Mouse (Mus musculus) C2C12 (cell line): ENCODE results near the gene Eipr1. TPM values are rescaled to one million over a fixed set of nuclear protein-coding genes. Genes with fewer than 3 reads are reported as not detected.
"Not testable (repeated sequence)": the region's sequence is repeated elsewhere in the genome, so short reads cannot be mapped to it uniquely, and the experiment has no call there.

ENCODE experiments used
- H3K27me3 ChIP-seq: one replicate; pipeline ENCODE4 v1.6.1; 2011; ENCODE audit not compliant: control insufficient read depth, insufficient read depth, insufficient read length
- H3K36me3 ChIP-seq: one replicate; pipeline ENCODE4 v1.6.1; 2011; ENCODE audit not compliant: control insufficient read depth, insufficient read depth
- H3K4me3 ChIP-seq: one replicate; pipeline ENCODE4 v1.5.1; 2011; ENCODE audit warnings: mild to moderate bottlenecking, control low read depth; ENCODE audit not compliant: poor library complexity, insufficient read depth, severe bottlenecking
- H3K79me2 ChIP-seq: one replicate; pipeline ENCODE4 v1.6.1; 2011; ENCODE audit not compliant: control insufficient read depth, insufficient read depth
- H3K79me3 ChIP-seq: one replicate; pipeline ENCODE4 v1.6.1; 2011; ENCODE audit warnings: low read depth, control low read depth
- H3ac ChIP-seq: one replicate; pipeline ENCODE3; 2011; ENCODE audit warnings: low read depth; ENCODE audit not compliant: control insufficient read depth, insufficient read length
- CEBPB ChIP-seq: IDR thresholded peaks from one replicate; pipeline ENCODE4 v1.6.1; 2011; ENCODE audit warnings: low read depth, mild to moderate bottlenecking, control low read depth, moderate library complexity
- CTCF ChIP-seq: IDR thresholded peaks from one replicate; pipeline ENCODE4 v1.5.1; 2011; ENCODE audit not compliant: control insufficient read depth, insufficient read depth, insufficient read length
- FOSL1 ChIP-seq: IDR thresholded peaks from one replicate; pipeline ENCODE4 v1.8.0; 2011; ENCODE audit warnings: mild to moderate bottlenecking, low read length; ENCODE audit not compliant: poor library complexity, insufficient read depth, severe bottlenecking
- MAX ChIP-seq: IDR thresholded peaks from one replicate; pipeline ENCODE4 v1.6.1; 2011; ENCODE audit warnings: mild to moderate bottlenecking, control low read depth
- MYOD1 ChIP-seq: IDR thresholded peaks from one replicate; pipeline ENCODE4 v1.6.1; 2011; ENCODE audit warnings: low read depth; ENCODE audit not compliant: control insufficient read depth, insufficient read length
- MYOG ChIP-seq: IDR thresholded peaks from one replicate; pipeline ENCODE4 v1.6.1; 2011; ENCODE audit not compliant: control insufficient read depth, insufficient read length; ENCODE audit errors: extremely low read depth
- USF1 ChIP-seq: IDR thresholded peaks from one replicate; pipeline ENCODE4 v1.6.1; 2011; ENCODE audit warnings: low read depth, mild to moderate bottlenecking, control low read depth, moderate library complexity
- polyA plus RNA-seq: library from polyadenylated mRNA; unstranded; fragments of >200 nt; fragmentation: generic; extraction: Trizol; gene quantifications from one replicate; pipeline ENCODE4 v1.2.1, GENCODE M21; 2012; ENCODE audit warnings: missing spikeins

Gene Eipr1
- polyA plus RNA-seq, 1 experiment = 22.7 TPM

DNA sequence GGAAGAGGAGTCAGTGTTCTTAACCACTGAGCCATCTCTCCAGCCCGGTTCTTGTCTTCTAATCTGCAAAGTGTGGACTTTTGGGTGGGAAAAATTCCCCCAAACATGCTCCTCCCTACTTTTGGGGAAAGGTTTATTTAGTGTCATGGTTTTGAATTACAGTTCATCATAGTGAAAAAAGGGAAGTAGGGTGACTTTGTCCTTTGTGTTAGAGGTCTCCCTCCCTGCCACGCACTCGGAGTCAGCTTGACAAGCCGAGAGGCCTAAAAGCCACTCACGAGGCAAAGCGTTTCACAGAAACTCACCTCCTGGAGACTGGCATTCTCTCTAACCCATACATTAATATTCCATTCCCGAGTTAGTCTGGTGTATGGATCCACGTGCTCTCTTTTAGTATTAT lies 19.0 kb upstream of the Eipr1 start:
- Histone ChIP-seq H3K79me3 (no peaks in the 10 kb centered on the region), H3K36me3 (peaks cover 13% of the 10 kb centered on the region), H3K79me2 (no peaks in the 10 kb centered on the region), H3K4me3 (no peak overlapping the region), H3K27me3 (no peaks in the 10 kb centered on the region), H3ac (no peak overlapping the region)
- TF ChIP-seq CTCF (no peak), USF1 (no peak), MYOD1 (no peak), MAX (no peak), CEBPB (no peak), FOSL1 (no peak), MYOG (no peak)

DNA sequence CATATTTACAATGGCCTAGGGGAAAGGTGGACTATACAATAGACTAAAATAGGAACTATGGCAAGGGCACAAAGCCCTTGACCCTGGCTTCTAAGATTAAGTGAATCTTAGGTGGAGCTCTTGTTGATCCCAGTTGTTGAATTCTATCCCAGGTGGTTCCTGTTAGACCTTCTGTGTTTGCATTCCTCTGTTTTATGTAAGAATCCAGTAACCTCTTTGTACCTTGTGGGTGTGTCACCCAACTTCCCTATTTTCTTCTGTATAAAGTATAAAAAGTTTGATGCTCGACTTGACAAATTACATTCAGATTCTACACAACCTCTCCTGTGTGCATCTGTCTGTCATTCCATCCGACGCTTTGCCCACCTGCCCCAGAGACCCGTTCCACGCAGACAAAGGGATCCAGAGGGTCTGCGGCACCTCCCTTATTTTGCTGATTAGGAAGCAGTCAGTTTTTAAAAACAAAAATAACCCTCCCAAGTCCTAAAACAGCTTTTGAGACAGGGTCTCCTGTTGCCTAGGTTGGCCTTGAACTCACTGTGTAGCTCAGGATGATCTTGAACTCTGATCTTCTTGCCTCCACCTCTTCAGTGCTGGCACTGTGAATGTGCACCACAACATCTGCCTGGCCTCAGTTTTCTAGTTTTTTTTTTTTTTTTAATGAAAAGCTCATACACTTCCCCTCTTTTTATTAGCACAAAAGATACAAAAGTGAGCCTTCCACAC lies 17.9 kb upstream of the Eipr1 start:
- H3ac ChIP-seq, H3K79me3 ChIP-seq, H3K27me3 ChIP-seq, H3K4me3 ChIP-seq, H3K79me2 ChIP-seq: not testable (repeated sequence)
- peaks cover 13% of the 10 kb centered on the region for H3K36me3 ChIP-seq

DNA sequence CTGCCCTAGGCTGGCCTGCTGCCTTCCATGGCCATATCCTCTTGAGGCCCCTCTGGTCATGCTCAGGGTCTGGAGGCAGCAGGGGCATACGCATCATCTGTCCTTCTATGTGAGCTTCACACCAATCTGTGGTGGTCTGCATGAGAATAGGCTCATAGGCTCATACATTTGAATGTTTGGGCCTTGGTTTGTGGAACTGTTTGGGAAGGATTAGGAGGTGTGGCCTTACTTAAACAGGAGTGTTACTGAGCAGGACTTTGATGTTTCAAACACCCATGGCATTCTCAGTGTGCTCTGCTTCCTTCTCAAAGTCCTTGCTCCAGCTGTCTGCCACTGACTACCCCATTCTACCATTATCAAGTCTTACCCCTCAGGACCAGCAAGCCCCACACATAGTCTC lies 17.3 kb upstream of the Eipr1 start:
- TF ChIP-seq MYOD1 (no peak), MYOG (no peak), FOSL1 (no peak), CEBPB (no peak), CTCF (no peak), USF1 (no peak), MAX (no peak)
- no peak overlapping the region for H3K4me3 ChIP-seq
- H3ac ChIP-seq = no peak overlapping the region
- H3K79me3 ChIP-seq = no peaks in the 10 kb centered on the region
- no peaks in the 10 kb centered on the region for H3K27me3 ChIP-seq
- peaks cover 13% of the 10 kb centered on the region for H3K36me3 ChIP-seq
- peaks cover 3% of the 10 kb centered on the region for H3K79me2 ChIP-seq

GRCm38 (mm10) chr12:28735293-28735692 lies 16.3 kb upstream of the Eipr1 start:
- Histone ChIP-seq H3K36me3 (peaks cover 13% of the 10 kb centered on the region), H3K27me3 (no peaks in the 10 kb centered on the region), H3K79me3 (no peaks in the 10 kb centered on the region), H3ac (no peak overlapping the region), H3K79me2 (peaks cover 3% of the 10 kb centered on the region), H3K4me3 (no peak overlapping the region)
- TF ChIP-seq CEBPB (no peak), MAX (no peak), MYOG (no peak), USF1 (no peak), CTCF (no peak), MYOD1 (no peak)

- TF ChIP-seq MAX (no peak), CEBPB (no peak), USF1 (no peak), MYOD1 (no peak), CTCF (no peak), FOSL1 (no peak), MYOG (no peak)
- Histone ChIP-seq H3K79me2 (peaks cover 21% of the 10 kb centered on the region), H3K79me3 (no peaks in the 10 kb centered on the region), H3ac (no peak overlapping the region), H3K27me3 (no peaks in the 10 kb centered on the region), H3K4me3 (no peak overlapping the region), H3K36me3 (peaks cover 3% of the 10 kb centered on the region)
These were observed 8.3 kb upstream of the Eipr1 start for GRCm38 (mm10) chr12:28743328-28743727.

DNA sequence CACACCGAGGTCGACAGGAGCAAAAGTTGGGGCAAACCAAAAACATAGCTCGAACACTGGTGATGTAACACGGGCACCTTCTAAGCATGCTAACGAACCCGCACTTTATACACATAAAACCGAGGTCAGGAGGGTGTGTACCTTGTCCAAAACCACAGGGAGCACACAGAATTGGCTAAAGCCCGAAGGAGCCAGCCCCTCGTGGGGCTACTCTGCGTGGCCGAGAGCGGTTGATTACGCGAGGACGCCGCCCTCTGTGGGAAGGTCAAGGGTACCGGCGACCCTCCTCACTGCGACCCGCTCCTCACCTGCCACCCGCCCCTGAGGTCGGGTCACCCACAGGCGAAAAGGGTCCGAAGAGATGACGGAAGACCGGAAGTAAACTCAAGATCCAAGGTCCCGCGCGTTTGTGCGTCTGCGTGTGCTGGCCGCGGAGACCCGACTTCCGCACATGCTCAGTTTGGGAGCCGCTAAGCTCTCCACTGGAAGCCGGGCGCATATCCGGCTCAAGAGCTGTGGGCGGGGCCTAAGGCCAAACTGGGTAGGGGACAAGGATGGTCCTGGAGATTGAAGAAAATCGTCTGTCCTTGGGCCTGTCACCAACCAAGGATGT lies 1.5 kb upstream of the Eipr1 start, which contains the start of gene Trappc12:
Gene Trappc12, minus strand, starts transcription at position 452 of the 613 bp plus-strand sequence.
- peaks cover 10% of the 10 kb centered on the region for H3K79me3 ChIP-seq
- TF ChIP-seq CEBPB = no peak
- no peak for TF ChIP-seq MYOD1
- TF ChIP-seq MYOG = no peak
- no peak for TF ChIP-seq CTCF
- TF ChIP-seq FOSL1 = no peak
- TF ChIP-seq MAX = no peak
- no peak for TF ChIP-seq USF1
- peaks cover 3% of the 10 kb centered on the region for H3K36me3 ChIP-seq
- peak within 1 kb of the TSS; percentile 99 for H3ac ChIP-seq
- H3K27me3 ChIP-seq = no peaks in the 10 kb centered on the region
- peak within 1 kb of the TSS; percentile 78 for H3K4me3 ChIP-seq
- H3K79me2 ChIP-seq = peaks cover 33% of the 10 kb centered on the region
